Mouse (Mus musculus): Measurements from ENCODE around the gene Smyd4.
"Not testable (repeated sequence)": the region's sequence is repeated elsewhere in the genome, so short reads cannot be mapped to it uniquely, and the experiment has no call there.

The Smyd4 gene

GRCm38 (mm10) chr11:75346556-75347187 lies 1.6 kb upstream of the Smyd4 start:
- no peak for DNase-seq (ENCODE audit: low spot score in 2 of 2)

GRCm38 (mm10) chr11:75347188-75347585 lies 1.0 kb upstream of the Smyd4 start:
- no peak for DNase-seq (ENCODE audit: low spot score in 2 of 2)

- no peak for DNase-seq (ENCODE audit: low spot score in 2 of 2)
Observed at GRCm38 (mm10) chr11:75347596-75347995, 637 bp upstream of the Smyd4 start.

- no peak for DNase-seq (ENCODE audit: low spot score in 2 of 2)
Observed at GRCm38 (mm10) chr11:75348890-75349261, 643 bp downstream of the Smyd4 start.

GRCm38 (mm10) chr11:75351225-75351624 lies 3.0 kb downstream of the Smyd4 start:
- DNase-seq (ENCODE audit: low spot score in 2 of 2): no peak

GRCm38 (mm10) chr11:75355475-75355874 lies 7.2 kb downstream of the Smyd4 start:
- DNase-seq (ENCODE audit: low spot score in 2 of 2): no peak

GRCm38 (mm10) chr11:75377125-75377524 lies 28.9 kb downstream of the Smyd4 start:
- no peak for DNase-seq (ENCODE audit: low spot score in 2 of 2)

- not testable (repeated sequence) for DNase-seq (ENCODE audit: low spot score in 2 of 2)
Observed at GRCm38 (mm10) chr11:75378786-75379185, 30.6 kb downstream of the Smyd4 start.

- DNase-seq (ENCODE audit: low spot score in 2 of 2): not testable (repeated sequence)
Observed at GRCm38 (mm10) chr11:75383529-75383928, 35.3 kb downstream of the Smyd4 start.

GRCm38 (mm10) chr11:75395611-75396010 lies 47.4 kb downstream of the Smyd4 start:
- no peak for DNase-seq (ENCODE audit: low spot score in 2 of 2)

- DNase-seq (ENCODE audit: low spot score in 2 of 2): peak in 1 of 2 experiments; percentile 21
Observed at GRCm38 (mm10) chr11:75397452-75397851, 49.2 kb downstream of the Smyd4 start.

GRCm38 (mm10) chr11:75399411-75399841 lies 51.2 kb downstream of the Smyd4 start:
- DNase-seq (ENCODE audit: low spot score in 2 of 2): peak in 1 of 2 experiments; percentile 57

- peak in 1 of 2 experiments; percentile 45 for DNase-seq (ENCODE audit: low spot score in 2 of 2)
Observed at GRCm38 (mm10) chr11:75400099-75400498, 51.9 kb downstream of the Smyd4 start.

GRCm38 (mm10) chr11:75402271-75402690 lies 54.0 kb downstream of the Smyd4 start:
- DNase-seq (ENCODE audit: low spot score in 2 of 2): peak in 1 of 2 experiments; percentile 62

GRCm38 (mm10) chr11:75403301-75404052 lies 55.2 kb downstream of the Smyd4 start:
- no peak for DNase-seq (ENCODE audit: low spot score in 2 of 2)

GRCm38 (mm10) chr11:75404801-75405200 lies 56.6 kb downstream of the Smyd4 start:
- DNase-seq (ENCODE audit: low spot score in 2 of 2): no peak

GRCm38 (mm10) chr11:75406104-75406503 lies 57.9 kb downstream of the Smyd4 start:
- DNase-seq (ENCODE audit: low spot score in 2 of 2): no peak

GRCm38 (mm10) chr11:75406865-75407264 lies 58.6 kb downstream of the Smyd4 start:
- peak in 1 of 2 experiments; percentile 31 for DNase-seq (ENCODE audit: low spot score in 2 of 2)

GRCm38 (mm10) chr11:75409679-75410575 lies 61.7 kb downstream of the Smyd4 start:
- DNase-seq (ENCODE audit: low spot score in 2 of 2): no peak

GRCm38 (mm10) chr11:75410591-75410990 lies 62.4 kb downstream of the Smyd4 start:
- DNase-seq (ENCODE audit: low spot score in 2 of 2): no peak

- peak in 1 of 2 experiments; percentile 19 for DNase-seq (ENCODE audit: low spot score in 2 of 2)
Observed at GRCm38 (mm10) chr11:75415096-75415495, 66.9 kb downstream of the Smyd4 start.

GRCm38 (mm10) chr11:75415994-75416393 lies 67.8 kb downstream of the Smyd4 start:
- DNase-seq (ENCODE audit: low spot score in 2 of 2): no peak
